Comparison of ENCODE assay signal across 8 mouse cellular contexts in the genomic region with DNA sequence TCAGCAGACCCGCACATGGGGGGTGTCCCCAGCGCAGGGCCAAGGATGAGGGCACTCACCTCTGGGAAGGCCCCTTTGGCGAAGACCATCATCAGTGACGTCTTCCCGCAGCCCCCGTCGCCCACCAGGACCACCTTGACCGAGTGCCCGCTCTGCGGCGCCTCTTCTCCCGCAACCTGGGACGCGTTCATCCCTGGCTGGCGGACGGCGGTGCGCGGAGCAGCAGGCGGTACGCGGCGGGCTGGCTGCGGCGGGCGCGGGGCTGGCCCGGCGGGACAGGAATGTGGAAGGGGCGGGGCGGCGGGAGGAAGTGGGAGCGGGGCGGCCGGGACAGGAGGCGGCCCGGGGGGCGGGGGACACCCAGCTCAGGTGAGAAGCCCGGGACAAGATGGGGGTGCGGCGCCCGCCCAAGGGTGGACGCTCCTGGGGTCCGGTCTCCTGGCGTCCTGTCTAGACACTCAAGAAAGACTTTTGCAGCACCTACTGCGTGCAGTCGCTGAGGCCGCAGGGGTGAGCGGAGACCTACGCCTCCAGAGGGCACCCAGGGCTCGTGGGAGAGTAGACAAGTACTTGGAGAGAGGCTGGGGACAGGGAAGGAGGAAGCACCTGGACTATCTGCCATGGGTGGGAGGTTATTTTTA. TPM values are rescaled to one million over a fixed set of nuclear protein-coding genes. Genes with fewer than 3 reads are reported as not detected.
DNase-seq lines count a peak whose midpoint lies in the region; ATAC-seq lines count a peak whose summit lies in the region.

Gene Rhod (minus strand): TSS at position 272 of the 641 bp plus-strand sequence.

- DNase-seq in urinary bladder, adult 18-20 months (ENCODE audit: low spot score in 2 of 2) = peak; percentile 40 to 68
- DNase-seq in urinary bladder, postnatal 10 days (ENCODE audit: low spot score) = no peak
- DNase-seq in forebrain, embryonic 10.5 days (ENCODE audit: extremely low spot score, low spot score) = peak; percentile 38
- DNase-seq in heart, postnatal 4 days = peak; percentile 76
- DNase-seq in urinary bladder, postnatal 4 days (ENCODE audit: low spot score in 2 of 2) = peak; percentile 48 to 81
- no peak for DNase-seq in layer of hippocampus, postnatal 25 days (ENCODE audit: extremely low spot score in 1 of 2, low spot score in 1 of 2)

- peak within 1 kb of the TSS; percentile 90 for H3K4me2 ChIP-seq in limb, embryonic 12.5 days
- H3K4me2 ChIP-seq in midbrain, embryonic 15.5 days = peak within 1 kb of the TSS; percentile 97

- peaks cover 37% of the 10 kb centered on the region for H3K27me3 ChIP-seq in forebrain, embryonic 10.5 days (ENCODE audit: poor library complexity, severe bottlenecking)
- H3K27me3 ChIP-seq in limb, embryonic 12.5 days = no peaks in the 10 kb centered on the region
- peaks cover 28% of the 10 kb centered on the region for H3K27me3 ChIP-seq in midbrain, embryonic 15.5 days (replicated peaks)

- peak within 1 kb of the TSS; percentile 85 for H3K27ac ChIP-seq in forebrain, embryonic 10.5 days
- peak within 1 kb of the TSS; percentile 75 for H3K27ac ChIP-seq in limb, embryonic 12.5 days
- no peak within 1 kb of the TSS for H3K27ac ChIP-seq in midbrain, embryonic 15.5 days

- H3K36me3 ChIP-seq in forebrain, embryonic 10.5 days (replicated peaks) = peaks cover 2% of the 10 kb centered on the region; the same call in 1 of the 2 replicates
- H3K36me3 ChIP-seq in limb, embryonic 12.5 days = peaks cover 13% of the 10 kb centered on the region; the same call in 1 of the 2 replicates
- no peaks in the 10 kb centered on the region for H3K36me3 ChIP-seq in midbrain, embryonic 15.5 days (replicated peaks)

- no peaks in the 10 kb centered on the region; the same call in 1 of the 2 replicates for H3K9me3 ChIP-seq in forebrain, embryonic 10.5 days
- H3K9me3 ChIP-seq in limb, embryonic 12.5 days = no peaks in the 10 kb centered on the region
- no peaks in the 10 kb centered on the region for H3K9me3 ChIP-seq in midbrain, embryonic 15.5 days

- peak; percentile 52; the same call in 1 of the 2 replicates for ATAC-seq in limb, embryonic 12.5 days (ENCODE audit: insufficient number of reproducible peaks, insufficient read depth, low FRiP score, low TSS enrichment, low read depth)
- 0 out of 2 replicates have a peak, but pooled peaks have one; percentile 30 for ATAC-seq in midbrain, embryonic 15.5 days (replicated peaks)

- peaks cover 46% of the 10 kb centered on the region for H3K4me1 ChIP-seq in forebrain, embryonic 10.5 days
- peaks cover 47% of the 10 kb centered on the region for H3K4me1 ChIP-seq in limb, embryonic 12.5 days (replicated peaks)
- peaks cover 10% of the 10 kb centered on the region for H3K4me1 ChIP-seq in midbrain, embryonic 15.5 days

- H3K9ac ChIP-seq in limb, embryonic 12.5 days (replicated peaks) = peak within 1 kb of the TSS; percentile 83
- H3K9ac ChIP-seq in midbrain, embryonic 15.5 days = peak within 1 kb of the TSS; percentile 46

- under 1% methylated on average over 51 of the region's 51 CpGs for WGBS in forebrain, embryonic 10.5 days
- under 1% methylated on average over 47 of the region's 51 CpGs for WGBS in limb, embryonic 12.5 days
- under 1% methylated on average over 50 of the region's 51 CpGs for WGBS in midbrain, embryonic 15.5 days

- peak within 1 kb of the TSS; percentile 81 for H3K4me3 ChIP-seq in forebrain, embryonic 10.5 days
- H3K4me3 ChIP-seq in limb, embryonic 12.5 days (replicated peaks) = peak within 1 kb of the TSS; percentile 85
- H3K4me3 ChIP-seq in midbrain, embryonic 15.5 days = peak within 1 kb of the TSS; percentile 46

RNA-seq across cellular contexts. Expression of gene Rhod, which starts in this region (rescaled TPM):
- polyA plus RNA-seq in forebrain, embryonic 10.5 days (2016; fragmentation: Nextera tagmentation; extraction: Ambion mirVana) = 20.8 and 23.2 TPM in 2 replicates
- 10 to 100 TPM; 11.4 to 12.1 TPM for total RNA-seq in heart, postnatal 4 days (2021)
- 39.2 and 55.1 TPM in 2 replicates for polyA plus RNA-seq in limb, embryonic 12.5 days (2016; fragmentation: Nextera tagmentation; extraction: Ambion mirVana)
- 5.1 and 5.5 TPM in 2 replicates for polyA plus RNA-seq in midbrain, embryonic 15.5 days (2015; fragmentation: Nextera tagmentation; extraction: Ambion mirVana)
- 1 to 10 TPM in 1 of 2 experiments, under 1 TPM in 1; 0.87 to 1.2 TPM for total RNA-seq in layer of hippocampus, postnatal 25 days (2021)

Comparison
In these comparisons a context has a peak if more than half of its experiments do, and no peak if none do; other contexts are left out.
1. RNA of gene Rhod (total RNA-seq): 11.4 to 12.1 TPM in heart, postnatal 4 days; 0.87 to 1.2 TPM in layer of hippocampus, postnatal 25 days; every median in the first group is over 4 times any median in the second.
2. DNase-seq: peak in urinary bladder, adult 18-20 months (2 of 2), forebrain, embryonic 10.5 days (single experiment), heart, postnatal 4 days (single experiment) and urinary bladder, postnatal 4 days (2 of 2); none in urinary bladder, postnatal 10 days (single experiment) and layer of hippocampus, postnatal 25 days (0 of 2).
3. Peak in every context shown above with its lines, with median percentiles within 50 percentile points of each other: H3K4me3 ChIP-seq.